Mouse (Mus musculus): ENCODE data around the gene Lrtm1. TPM values are rescaled to one million over a fixed set of nuclear protein-coding genes. Genes with fewer than 3 reads are reported as not detected.

The Lrtm1 gene
- 0.12 TPM in 1 of 2 replicates, not detected in the other for polyA plus RNA-seq (2015; fragmentation: Nextera tagmentation; extraction: Ambion mirVana)

DNA sequence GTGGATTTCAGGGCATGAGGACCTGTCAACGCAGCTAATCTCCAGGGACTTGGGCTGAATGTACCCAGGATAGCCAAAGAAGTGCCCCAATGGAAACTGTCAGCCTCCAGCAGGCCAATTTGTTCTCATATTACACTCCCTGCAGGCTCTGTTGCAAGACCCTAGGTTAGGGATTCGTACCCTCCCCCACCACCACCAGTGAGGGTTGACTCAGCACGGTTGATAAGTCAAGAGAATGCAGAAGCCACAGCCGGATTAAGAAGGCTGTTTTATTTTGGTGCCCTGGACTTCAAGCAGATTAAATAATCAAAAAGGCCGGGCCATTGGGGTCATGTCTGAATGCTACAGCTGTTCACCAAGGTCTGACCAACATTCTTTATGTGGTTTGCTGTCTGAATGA is at the start of gene Lrtm1:
Gene Lrtm1 (plus strand): TSS at position 326 of the 400 bp plus-strand sequence.

